Mouse (Mus musculus) adipocyte (in vitro differentiated cells): Measurements from ENCODE around the gene Aspg.

ENCODE experiments used
- DNase-seq: peaks from one replicate; pipeline ENCODE4 v3.0.0-alpha.2; 2016; ENCODE audit warnings: low spot score

Gene Aspg

DNA sequence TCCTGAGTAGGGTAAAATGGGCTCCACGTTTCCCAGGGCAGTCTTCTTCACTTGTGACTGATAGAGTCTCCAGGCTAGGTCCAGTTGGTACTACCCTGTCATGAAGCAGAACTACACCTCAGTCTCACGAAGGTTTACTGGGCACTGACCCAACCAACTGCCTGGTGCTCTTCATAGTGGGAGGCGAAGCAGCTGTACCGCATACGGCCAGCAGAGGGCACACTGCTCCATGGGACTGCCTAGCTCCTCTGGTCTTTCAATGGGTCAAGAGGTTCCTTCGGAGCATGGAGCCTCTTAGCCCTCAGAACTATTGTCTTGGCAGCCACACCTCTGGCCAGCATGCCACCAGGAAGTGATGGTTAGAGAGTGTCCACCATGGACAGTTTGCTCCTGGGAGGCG lies 7.2 kb downstream of the Aspg start:
- DNase-seq: peak; percentile 83

GRCm38 (mm10) chr12:112117006-112117405 lies 10.5 kb downstream of the Aspg start:
- no peak for DNase-seq

GRCm38 (mm10) chr12:112117649-112118048 lies 11.2 kb downstream of the Aspg start:
- DNase-seq: no peak

GRCm38 (mm10) chr12:112121188-112121587 lies 14.7 kb downstream of the Aspg start:
- DNase-seq: peak; percentile 28

DNA sequence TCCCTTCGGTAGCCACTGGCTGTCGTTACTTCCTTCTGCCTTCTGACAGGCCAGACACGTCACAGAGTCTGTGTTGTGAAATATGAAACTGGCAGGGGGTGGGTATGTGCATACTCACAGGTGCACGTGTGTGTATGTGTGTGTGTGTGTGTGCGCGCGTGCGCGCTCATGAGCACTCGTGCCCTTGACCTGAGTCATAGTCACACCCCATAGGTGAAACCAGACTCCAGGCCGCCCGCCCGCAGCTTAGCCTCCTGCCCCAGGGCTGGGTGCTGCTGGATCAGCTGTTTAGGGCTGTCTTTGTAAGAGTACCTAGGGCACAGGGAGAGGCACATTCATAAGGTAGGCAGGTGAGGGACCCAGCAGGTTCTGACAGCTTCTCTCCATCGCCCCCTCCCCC lies 19.4 kb downstream of the Aspg start:
- no peak for DNase-seq

GRCm38 (mm10) chr12:112126931-112127635 lies 20.6 kb downstream of the Aspg start:
- DNase-seq: no peak

GRCm38 (mm10) chr12:112128526-112128925 lies 22.0 kb downstream of the Aspg start:
- DNase-seq: peak; percentile 10

GRCm38 (mm10) chr12:112129300-112129856 lies 22.9 kb downstream of the Aspg start:
- no peak for DNase-seq

DNA sequence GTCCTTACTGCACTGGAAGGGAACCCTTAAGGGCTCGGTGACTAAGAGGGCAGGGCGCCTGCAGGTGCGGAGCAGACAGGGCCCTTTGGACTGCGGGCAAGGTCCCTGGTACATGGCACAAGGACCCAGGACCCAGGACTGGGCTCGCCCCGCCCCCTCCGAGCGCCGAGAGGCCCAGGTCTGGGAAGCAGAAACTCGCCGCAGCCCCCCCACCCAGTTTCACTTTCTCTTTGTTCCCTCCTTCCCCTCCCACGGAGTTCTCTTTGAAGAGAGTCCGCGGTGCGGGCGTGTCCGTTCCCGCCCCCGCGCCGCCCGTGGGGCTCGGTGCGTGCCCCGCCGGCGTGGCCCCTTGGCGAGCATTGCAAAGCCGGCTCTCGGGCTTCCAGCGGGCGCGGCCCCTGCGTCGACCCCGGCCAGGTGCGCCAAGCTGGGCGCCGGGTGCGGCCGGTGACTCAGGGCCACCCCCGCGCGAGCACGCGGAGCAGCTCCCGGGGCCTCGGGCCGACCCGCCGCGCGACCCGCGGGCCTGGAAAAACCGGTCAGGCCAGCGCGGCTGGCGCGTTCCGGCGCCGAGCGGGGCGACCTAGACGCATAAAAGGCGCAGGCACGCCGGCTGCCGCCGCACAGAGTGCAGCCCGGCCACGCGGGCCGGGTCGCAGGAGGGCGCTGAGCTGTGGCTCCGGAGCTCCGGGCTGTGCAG lies 23.8 kb downstream of the Aspg start:
- no peak for DNase-seq

- no peak for DNase-seq
Observed at GRCm38 (mm10) chr12:112130957-112131356, 24.5 kb downstream of the Aspg start.

GRCm38 (mm10) chr12:112140231-112140630 lies 33.8 kb downstream of the Aspg start:
- peak; percentile 50 for DNase-seq

- no peak for DNase-seq
Observed at GRCm38 (mm10) chr12:112140745-112141144, 34.3 kb downstream of the Aspg start.

DNA sequence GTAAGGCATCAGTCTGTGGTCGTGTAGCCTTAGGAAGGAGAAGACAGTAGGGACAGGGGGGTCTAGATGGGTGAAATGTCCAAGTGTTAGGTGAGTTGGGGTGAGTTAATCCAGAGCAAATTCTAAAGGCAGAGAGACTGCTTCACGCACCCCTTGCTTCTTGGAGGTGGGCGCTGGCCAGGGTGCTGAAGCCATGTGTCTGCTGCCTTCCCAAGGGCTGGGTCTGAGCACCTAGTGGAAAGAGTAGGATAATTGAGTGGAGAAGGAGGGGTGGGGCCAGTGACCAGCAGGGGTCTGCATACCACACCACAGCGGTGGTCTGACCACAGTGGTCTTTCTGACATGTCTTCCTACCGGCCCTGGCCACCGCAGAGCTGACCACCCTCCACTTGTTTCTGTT lies 34.8 kb downstream of the Aspg start:
- peak; percentile 60 for DNase-seq

GRCm38 (mm10) chr12:112143116-112143832 lies 36.8 kb downstream of the Aspg start:
- no peak for DNase-seq

GRCm38 (mm10) chr12:112143833-112144201 lies 37.3 kb downstream of the Aspg start:
- DNase-seq: no peak

DNA sequence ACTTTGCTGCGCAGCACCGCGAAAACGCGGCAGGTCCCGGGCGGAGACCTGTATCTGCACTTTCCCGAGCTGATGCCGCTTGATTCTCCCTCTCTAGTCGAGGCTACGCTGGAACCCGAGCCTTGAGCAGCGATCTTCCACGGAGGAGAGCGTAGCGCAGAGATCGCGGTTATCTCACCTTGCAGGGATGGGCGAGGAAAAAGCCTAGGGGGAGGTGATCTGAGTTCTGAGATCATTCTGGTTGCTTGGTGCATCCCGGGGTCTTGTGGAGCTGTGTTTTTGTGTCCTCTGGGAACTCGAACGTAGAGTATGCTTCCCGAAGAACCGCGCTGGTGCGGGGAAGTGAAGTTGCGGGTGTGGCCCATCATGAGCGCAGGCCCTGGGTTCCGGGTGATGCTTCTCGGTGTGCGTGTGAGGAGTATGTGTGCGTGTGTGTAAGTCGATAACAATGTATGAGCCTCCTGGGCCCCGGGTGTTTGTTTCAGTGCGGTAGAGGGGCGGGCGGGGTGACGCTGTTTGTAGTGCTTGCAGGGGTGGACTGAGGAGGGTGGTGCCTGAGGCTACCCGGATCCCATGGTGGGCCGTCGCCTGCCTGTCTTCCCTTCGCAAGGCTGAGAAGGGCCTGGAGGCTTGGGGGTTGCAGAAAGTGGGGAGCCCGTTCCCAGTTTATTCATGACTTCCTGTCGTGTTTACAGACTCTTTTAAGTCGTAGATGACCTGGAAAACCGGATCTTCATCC lies 38.1 kb downstream of the Aspg start:
- no peak for DNase-seq

DNA sequence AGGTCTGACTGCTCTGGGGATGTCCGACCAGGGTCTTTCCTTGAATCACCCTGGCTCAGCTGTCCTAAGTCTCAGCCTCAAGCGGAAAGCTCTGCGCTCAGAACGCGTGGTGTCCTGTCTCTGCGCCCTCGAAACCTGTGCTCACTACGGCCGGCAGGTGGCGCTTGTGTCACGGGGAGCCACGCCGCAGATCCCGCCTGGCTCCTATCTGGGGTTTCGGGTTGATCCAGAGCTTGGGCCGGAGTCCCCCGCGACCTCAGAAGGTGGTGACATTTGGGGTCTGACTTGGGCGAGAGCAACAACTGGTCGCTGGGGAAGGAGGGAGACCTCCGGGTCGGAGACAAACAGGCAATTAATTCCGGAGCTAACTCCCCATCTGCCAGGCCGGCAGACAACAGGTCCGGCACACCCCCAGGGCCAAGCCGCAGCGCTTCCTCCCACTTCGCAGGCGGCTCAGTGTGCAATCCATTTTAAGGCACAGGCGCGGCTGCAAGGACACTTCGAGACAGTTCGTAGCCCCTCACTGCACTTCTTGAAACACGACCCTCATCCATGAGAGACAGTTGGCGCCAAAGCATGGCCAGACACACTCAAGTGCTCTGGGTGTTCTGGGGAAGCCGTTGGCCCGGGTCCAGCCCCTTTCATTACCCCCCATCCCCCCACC lies 38.9 kb downstream of the Aspg start:
- peak; percentile 60 for DNase-seq

DNA sequence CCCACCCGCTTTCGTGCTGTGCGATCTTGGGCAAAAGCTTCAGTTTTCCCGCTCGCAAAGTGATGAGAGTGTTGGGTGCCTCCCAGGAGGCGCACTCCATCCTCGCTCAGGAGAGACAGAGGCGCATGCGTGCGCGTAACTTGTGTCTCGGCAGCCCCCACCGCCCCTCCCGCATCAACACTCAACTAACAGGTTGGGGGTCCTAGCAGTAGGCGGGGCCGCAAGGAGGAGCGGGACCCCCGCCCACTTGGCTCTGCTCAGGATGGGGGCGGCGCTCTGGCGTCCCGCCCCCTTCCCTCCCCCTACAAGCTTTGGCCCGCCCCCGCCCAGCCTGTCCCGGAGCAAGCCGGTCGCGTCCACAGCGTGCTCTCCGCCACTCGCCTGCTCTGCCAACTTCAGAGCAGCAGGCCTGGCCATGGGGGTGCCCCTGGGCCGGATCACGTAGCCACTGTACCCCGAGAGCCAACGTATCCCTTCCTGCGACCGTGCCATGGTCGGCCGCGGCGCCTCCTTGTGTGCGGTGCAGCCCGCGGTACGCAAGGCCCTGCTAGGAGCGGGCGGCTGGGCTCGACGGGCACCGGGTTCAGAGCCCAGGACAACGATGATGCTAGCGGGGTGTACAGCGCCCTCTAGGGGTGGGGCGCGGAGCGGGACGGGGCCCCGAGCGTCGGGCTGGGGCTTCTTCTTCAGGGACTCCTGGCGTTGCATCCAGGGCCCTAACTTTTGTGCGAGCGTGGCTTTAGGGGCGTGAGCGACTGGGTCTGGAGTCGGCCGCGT lies 39.6 kb downstream of the Aspg start, which contains the start of gene Kif26a:
Kif26a (plus strand) TSS at position 334 of the 777 bp plus-strand sequence.
- no peak for DNase-seq

DNA sequence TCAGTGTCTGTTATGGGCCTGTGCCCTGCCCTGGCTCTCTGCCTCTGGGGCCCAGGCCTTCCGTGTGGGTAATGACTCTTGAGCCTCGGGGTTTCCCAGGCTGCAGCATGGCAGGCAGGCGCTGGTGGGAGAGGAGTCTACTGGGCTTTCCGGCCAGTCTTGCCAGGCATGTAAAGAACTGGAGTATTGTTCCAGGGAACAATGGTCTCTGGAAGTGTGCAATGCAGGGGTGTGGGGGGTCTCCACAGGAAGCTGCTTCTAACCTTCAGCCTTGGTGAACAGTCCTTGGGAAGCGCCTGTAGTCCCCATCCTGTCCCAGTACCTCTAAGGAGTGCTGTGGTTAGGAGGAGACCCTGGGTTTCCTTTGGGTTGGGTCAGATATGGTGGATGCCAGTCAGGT lies 40.9 kb downstream of the Aspg start:
- DNase-seq: no peak

- DNase-seq: no peak
Observed at GRCm38 (mm10) chr12:112150011-112150410, 43.5 kb downstream of the Aspg start.
